Mouse (Mus musculus) neural tube, embryonic 14.5 days (tissue): ENCODE results near the gene St5. TPM values are rescaled to one million over a fixed set of nuclear protein-coding genes. Genes with fewer than 3 reads are reported as not detected.
A peak's percentile ranks its signal among the peaks of the same experiment; 100 is the strongest.

ENCODE experiments used
- ATAC-seq: fragments of 200-750 bp; cut with Nextera tagmentation; 2 replicates; pipeline ENCODE4 v1.8.0; 2017; ENCODE audit warnings: low read depth, mild to moderate bottlenecking, moderate TSS enrichment, moderate library complexity
- H3K27ac ChIP-seq: fragments of 300-500 bp; sonication (generic); 2 replicates; pipeline ENCODE4 v1.5.1; 2014; ENCODE audit warnings: low read depth, mild to moderate bottlenecking, control low read depth, low read length, moderate library complexity, mixed read lengths
- H3K27me3 ChIP-seq: fragments of 300-500 bp; sonication (generic); 2 replicates; pipeline ENCODE4 v1.6.1; 2014; ENCODE audit warnings: low read length; ENCODE audit not compliant: control insufficient read depth, insufficient read depth
- H3K36me3 ChIP-seq: fragments of 300-500 bp; sonication (generic); 2 replicates; pipeline ENCODE4 v1.6.1; 2014; ENCODE audit warnings: low read length, mixed read lengths; ENCODE audit not compliant: control insufficient read depth, insufficient read depth
- H3K4me1 ChIP-seq: fragments of 300-500 bp; sonication (generic); 2 replicates; pipeline ENCODE4 v1.6.1; 2014; ENCODE audit warnings: low read length; ENCODE audit not compliant: control insufficient read depth, insufficient read depth
- H3K4me2 ChIP-seq: fragments of 300-500 bp; sonication (generic); 2 replicates; pipeline ENCODE4 v1.6.1; 2014; ENCODE audit warnings: mild to moderate bottlenecking, low read depth, low read length, control low read depth
- H3K4me3 ChIP-seq: fragments of 300-500 bp; sonication (generic); 2 replicates; pipeline ENCODE4 v1.5.1; 2014; ENCODE audit warnings: low read depth, low read length, control low read depth, mixed read lengths
- H3K9ac ChIP-seq: fragments of 300-500 bp; sonication (generic); replicated peaks from 2 replicates; pipeline ENCODE4 v1.6.1; 2014; ENCODE audit warnings: low read depth, mild to moderate bottlenecking, control low read depth, low read length, mixed read lengths
- H3K9me3 ChIP-seq: fragments of 300-500 bp; sonication (generic); 2 replicates; pipeline ENCODE4 v1.6.1; 2016; ENCODE audit warnings: low read length; ENCODE audit not compliant: control insufficient read depth
- WGBS: fragments of 180-500 bp; shearing (Covaris S2); extraction: QIAGEN DNeasy Blood & Tissue Kit; methylation state at CpG from one replicate; pipeline ENCODE4 v1.1.7; 2014; 5-methylcytosine and 5-hydroxymethylcytosine counted together
- polyA plus RNA-seq: library from polyadenylated mRNA; unstranded; fragments of >200 nt; fragmentation: Nextera tagmentation; extraction: Ambion mirVana; gene quantifications from 2 replicates; pipeline ENCODE4 v1.2.1, GENCODE M21; 2014

The St5 gene
- polyA plus RNA-seq: 18.7 and 27.2 TPM in 2 replicates

DNA sequence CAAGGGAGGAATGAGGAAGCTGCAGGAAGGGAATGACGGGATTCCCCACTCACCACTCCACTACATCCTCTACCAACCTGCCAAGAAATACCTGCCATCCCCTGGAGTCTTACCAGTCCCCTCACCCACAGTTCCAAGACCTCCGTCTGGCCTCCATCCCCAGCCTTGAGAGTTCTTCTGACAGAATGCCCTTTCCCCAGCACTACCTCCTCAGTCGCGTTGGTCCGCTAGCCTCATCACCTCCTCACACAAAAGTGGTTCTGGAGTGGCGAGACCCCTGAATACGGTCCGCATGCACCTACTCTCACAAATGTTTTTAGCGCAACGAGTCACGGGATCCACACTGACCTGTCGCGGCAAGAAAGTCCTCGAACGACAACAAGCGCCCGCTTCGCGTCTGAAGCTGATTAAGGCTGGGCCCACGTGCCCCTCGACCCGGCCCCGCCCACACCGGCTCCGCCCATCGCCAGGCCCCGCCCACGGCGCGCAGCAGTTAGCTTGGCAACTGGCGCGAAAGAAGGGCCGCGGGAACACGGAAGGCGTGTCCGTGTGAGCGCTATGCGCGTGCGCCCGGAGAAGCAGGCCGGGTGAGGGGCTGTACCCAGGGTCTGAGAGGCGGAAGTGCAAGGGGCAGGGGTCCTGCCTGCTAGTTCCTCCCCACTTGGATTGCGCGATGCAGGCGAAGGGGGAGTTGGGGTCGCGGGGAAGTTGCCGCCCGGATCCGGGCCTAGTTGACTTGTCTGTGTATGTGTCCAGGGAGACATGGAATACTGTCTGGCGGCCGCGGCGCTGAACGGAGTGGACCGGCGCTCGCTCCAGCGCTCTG is at the start of gene St5, which contains the start of gene Akip1:
St5 (minus strand) TSS at position 416 of the 826 bp plus-strand sequence.
Akip1 (plus strand) TSS at position 501 of the 826 bp plus-strand sequence.
- Histone ChIP-seq H3K27me3 (no peaks in the 10 kb centered on the region), H3K4me3 (peak within 1 kb of the TSS; percentile 67), H3K36me3 (no peaks in the 10 kb centered on the region), H3K4me2 (peak within 1 kb of the TSS; percentile 62), H3K27ac (no peak within 1 kb of the TSS), H3K9ac (peak within 1 kb of the TSS; percentile 35), H3K4me1 (no peaks in the 10 kb centered on the region), H3K9me3 (no peaks in the 10 kb centered on the region)
- peak; percentile 98 for ATAC-seq
- WGBS: under 1% methylated on average over 60 of the region's 61 CpGs

DNA sequence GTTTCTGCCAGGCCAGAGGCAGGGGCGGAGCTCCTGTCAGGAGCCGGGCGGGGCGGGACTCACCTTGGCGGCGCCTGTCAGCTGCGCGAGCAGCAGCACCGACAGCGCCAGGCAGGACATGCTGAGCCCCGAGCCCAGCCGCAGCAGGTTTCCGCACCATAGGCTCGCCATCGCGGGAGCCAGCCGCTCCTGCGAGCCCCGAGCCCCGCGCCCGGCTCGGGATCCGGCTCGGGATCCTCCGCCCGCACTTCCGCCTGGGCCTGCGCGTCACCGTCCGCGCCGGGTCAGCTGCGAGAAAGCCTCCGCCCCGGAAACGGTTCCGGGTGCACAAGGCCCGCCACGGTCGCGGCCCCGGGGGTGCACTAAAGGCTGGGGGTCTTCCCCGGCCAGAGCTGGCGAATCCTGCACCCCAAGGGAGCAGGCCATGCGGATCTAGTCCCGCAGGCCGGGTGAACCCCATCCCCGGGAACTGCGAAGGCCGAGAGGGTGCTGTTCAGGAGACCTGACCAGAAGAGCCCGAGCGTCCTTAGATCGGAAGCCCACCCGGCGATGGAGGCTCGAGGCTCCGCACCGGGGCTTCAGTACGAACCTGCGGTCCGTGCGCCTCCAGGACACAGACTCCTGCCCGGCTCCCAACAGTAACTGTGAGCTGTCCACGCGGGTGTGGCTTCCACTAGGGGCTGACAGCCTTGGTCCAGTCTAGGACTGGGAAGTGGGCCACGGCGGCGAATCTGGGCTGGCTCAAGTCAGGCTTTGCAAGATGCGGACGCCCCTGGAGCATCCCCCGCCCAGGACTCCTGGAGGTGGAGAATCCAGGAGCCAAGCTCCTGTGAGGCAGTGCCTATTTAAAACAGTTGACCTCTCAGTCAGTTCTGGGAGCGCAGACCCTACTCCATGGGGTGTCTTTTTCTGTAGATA is 48.9 kb upstream of the St5 start, which contains the start of gene Tmem9b:
Tmem9b (minus strand) TSS at position 868 of the 918 bp plus-strand sequence.
- Histone ChIP-seq H3K27me3 (no peaks in the 10 kb centered on the region; the same call in 1 of the 2 replicates), H3K4me2 (peak within 1 kb of the TSS; percentile 92), H3K27ac (peak within 1 kb of the TSS; percentile 88), H3K9me3 (no peaks in the 10 kb centered on the region), H3K4me1 (peaks cover 17% of the 10 kb centered on the region), H3K4me3 (peak within 1 kb of the TSS; percentile 92), H3K36me3 (0 out of 2 replicates have a peak, but pooled peaks cover 5% of the 10 kb centered on the region), H3K9ac (peak within 1 kb of the TSS; percentile 92)
- WGBS: under 1% methylated on average over 74 of the region's 74 CpGs
- ATAC-seq: peak; percentile 90

- 6% methylated on average over 13 of the region's 13 CpGs for WGBS
- Histone ChIP-seq H3K36me3 (peaks cover 12% of the 10 kb centered on the region), H3K4me1 (peaks cover 17% of the 10 kb centered on the region), H3K27me3 (no peaks in the 10 kb centered on the region; the same call in 1 of the 2 replicates), H3K27ac (peak overlapping the region; percentile 88), H3K4me2 (peak overlapping the region; percentile 92), H3K9me3 (no peaks in the 10 kb centered on the region), H3K9ac (peak overlapping the region; percentile 92), H3K4me3 (peak overlapping the region; percentile 92)
- ATAC-seq: peak; percentile 16
These were observed 48.1 kb upstream of the St5 start for GRCm38 (mm10) chr7:109751427-109752007.

- Histone ChIP-seq H3K9ac (no peak overlapping the region), H3K4me1 (peaks cover 8% of the 10 kb centered on the region), H3K27me3 (no peaks in the 10 kb centered on the region; the same call in 1 of the 2 replicates), H3K4me2 (no peak overlapping the region), H3K36me3 (peaks cover 30% of the 10 kb centered on the region), H3K27ac (no peak overlapping the region), H3K4me3 (no peak overlapping the region), H3K9me3 (no peaks in the 10 kb centered on the region)
- no peak for ATAC-seq
- 68% methylated on average over 1 of the region's 1 CpGs for WGBS
These were observed 44.3 kb upstream of the St5 start for GRCm38 (mm10) chr7:109747747-109748146.

DNA sequence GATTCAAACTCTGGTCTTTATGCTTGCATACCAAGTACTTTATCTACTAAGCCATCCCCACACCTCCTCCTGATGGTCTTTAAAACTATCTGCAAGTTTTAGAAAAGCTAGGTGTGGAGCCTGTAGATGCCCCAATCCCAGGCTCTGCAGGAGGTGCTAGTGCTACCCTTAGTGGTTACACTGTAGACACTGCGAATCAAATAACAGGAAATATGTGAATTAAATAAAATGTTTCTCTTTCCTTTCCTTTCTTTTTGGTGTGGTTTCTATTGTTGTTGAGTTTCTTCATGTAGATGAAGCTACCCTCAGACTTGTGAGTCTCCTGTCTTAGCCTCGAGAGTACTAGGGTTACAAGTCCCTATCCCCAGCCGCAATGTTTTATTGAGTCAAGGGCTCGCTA is 38.3 kb upstream of the St5 start:
- Histone ChIP-seq H3K4me1 (no peaks in the 10 kb centered on the region), H3K27me3 (no peaks in the 10 kb centered on the region), H3K27ac (no peak overlapping the region), H3K9me3 (no peaks in the 10 kb centered on the region), H3K9ac (no peak overlapping the region), H3K4me3 (no peak overlapping the region), H3K36me3 (peaks cover 55% of the 10 kb centered on the region), H3K4me2 (no peak overlapping the region)
- 95% methylated on average over 4 of the region's 4 CpGs for WGBS
- no peak for ATAC-seq

DNA sequence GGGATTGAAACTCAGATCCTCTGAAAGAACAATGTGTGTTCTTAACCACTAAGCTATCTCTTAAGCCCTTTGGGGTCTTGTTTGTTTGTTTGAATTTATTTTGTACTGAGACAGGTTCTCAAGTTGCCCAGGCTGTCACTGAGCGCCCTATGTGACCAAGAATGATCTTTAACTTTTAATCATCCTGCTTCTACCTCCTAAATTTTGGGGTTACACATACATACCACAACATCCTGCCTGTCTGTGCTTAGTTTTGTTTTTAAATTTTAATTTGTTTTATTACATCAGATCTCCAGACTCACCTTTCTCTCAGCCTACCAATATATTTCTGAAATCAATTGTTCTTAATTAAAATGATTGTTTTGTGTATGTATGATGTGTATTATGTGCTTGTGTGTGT is 37.7 kb upstream of the St5 start:
- peaks cover 58% of the 10 kb centered on the region for H3K36me3 ChIP-seq
- H3K4me3 ChIP-seq: no peak overlapping the region
- no peak overlapping the region for H3K4me2 ChIP-seq
- no peaks in the 10 kb centered on the region for H3K4me1 ChIP-seq
- ATAC-seq: no peak
- no peak overlapping the region for H3K9ac ChIP-seq
- H3K27me3 ChIP-seq: no peaks in the 10 kb centered on the region
- H3K27ac ChIP-seq: no peak overlapping the region
- no peaks in the 10 kb centered on the region for H3K9me3 ChIP-seq
- 90% methylated on average over 1 of the region's 1 CpGs for WGBS

DNA sequence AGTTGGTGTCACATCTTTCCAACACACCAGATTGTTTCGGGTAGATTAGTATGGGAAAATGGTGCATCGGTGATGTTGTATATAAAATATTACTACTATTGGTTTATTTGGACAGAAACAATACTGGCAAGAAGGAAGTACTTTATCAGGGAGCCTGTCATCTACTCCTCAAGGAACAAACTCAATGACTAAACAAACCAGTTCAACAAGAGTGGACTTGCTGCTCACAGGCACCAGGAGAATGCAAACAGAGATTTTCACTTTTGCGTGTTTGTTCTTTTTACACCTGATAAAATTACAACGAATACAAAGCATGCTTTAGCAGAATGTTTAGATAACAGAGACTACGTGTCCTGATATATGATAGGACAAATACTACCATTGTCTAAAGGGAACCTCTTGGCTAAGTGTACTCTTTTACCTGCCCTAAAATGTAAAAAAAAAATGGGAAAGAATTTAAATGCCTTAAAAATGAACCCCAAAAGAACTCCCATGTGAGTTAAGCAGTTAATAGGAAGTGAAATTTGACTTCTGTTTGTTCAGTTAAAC is 36.5 kb upstream of the St5 start:
- Histone ChIP-seq H3K36me3 (peaks cover 66% of the 10 kb centered on the region), H3K27ac (no peak overlapping the region), H3K4me2 (no peak overlapping the region), H3K27me3 (no peaks in the 10 kb centered on the region), H3K9me3 (no peaks in the 10 kb centered on the region), H3K4me1 (no peaks in the 10 kb centered on the region), H3K9ac (no peak overlapping the region), H3K4me3 (no peak overlapping the region)
- 94% methylated on average over 5 of the region's 5 CpGs for WGBS
- no peak for ATAC-seq

- no peak overlapping the region for H3K9ac ChIP-seq
- 92% methylated on average over 4 of the region's 4 CpGs for WGBS
These were observed 31.4 kb upstream of the St5 start for GRCm38 (mm10) chr7:109734806-109735205.

More at GRCm38 (mm10) chr7:109734806-109735205, 31.4 kb upstream of the St5 start:
- Histone ChIP-seq H3K9me3 (no peaks in the 10 kb centered on the region), H3K36me3 (peaks cover 30% of the 10 kb centered on the region), H3K4me1 (no peaks in the 10 kb centered on the region), H3K27me3 (no peaks in the 10 kb centered on the region), H3K27ac (no peak overlapping the region), H3K4me3 (no peak overlapping the region), H3K4me2 (no peak overlapping the region)
- no peak for ATAC-seq
